Mouse (Mus musculus) cerebral cortex, adult 2 months (tissue): ENCODE data around the gene Ttc19.

Experiments
- WGBS: fragments of 180-500 bp; shearing (Covaris S2); methylation state at CpG from one replicate; pipeline ENCODE4 v1.1.7; 2018; 5-methylcytosine and 5-hydroxymethylcytosine counted together

Gene Ttc19

DNA sequence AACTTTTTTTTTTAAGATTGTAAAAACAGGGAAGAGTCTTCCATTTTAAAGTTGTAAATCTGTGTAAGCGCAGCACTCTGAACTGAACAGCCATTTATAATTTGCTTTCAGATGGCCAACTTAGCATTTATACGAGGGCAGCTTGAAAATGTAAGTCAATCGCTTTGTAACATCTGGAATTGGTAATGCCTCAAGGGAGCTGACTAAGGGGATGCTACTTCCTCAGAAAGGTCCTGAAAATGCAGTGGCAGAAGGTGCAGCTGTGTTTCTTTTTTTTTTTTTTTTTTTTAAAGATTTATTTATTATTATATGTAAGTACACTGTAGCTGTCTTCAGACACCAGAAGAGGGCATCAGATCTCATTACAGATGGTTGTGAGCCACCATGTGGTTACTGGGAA is 2.7 kb downstream of the Ttc19 start:
- WGBS, result 87% methylated on average over 3 of the region's 3 CpGs

DNA sequence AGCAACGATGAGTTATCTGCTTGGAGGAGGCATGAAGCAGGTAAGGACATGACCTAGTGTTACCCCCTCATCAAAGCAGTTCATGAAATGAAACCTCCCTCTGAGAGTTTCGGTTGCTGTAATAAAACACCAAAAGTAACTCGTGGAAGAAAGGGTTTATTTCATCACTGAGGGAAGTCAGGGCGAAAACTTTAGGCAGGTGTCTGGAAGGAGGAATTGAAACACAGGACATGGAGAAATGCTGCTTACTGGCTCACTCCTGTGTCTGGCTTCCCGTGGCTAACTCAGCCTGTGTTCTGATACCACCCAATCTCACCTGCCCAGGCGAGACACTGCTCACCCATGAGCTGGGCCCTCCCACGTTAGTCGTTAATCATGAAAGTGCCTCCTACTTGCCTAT is 3.7 kb downstream of the Ttc19 start:
- 77% methylated on average over 8 of the region's 8 CpGs for WGBS

DNA sequence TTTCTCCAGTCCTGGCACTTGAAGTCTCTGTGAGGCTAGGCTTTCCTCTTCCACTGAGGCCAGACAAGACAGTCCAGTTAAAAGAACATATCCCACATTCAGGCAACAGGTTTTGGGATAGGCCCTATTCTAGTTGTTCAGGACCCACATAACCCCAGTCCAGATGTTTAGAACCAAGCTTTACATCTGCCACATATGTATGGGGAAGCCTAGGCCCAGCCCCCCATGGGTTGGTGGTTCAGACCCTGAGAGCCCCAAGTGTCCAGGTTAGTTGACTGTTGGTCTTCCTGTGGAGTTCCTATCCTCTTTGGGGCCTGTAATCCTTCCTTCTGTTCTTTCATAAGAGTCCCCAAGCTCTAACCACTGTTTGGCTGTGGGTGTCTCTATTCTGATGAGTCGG is 6.4 kb downstream of the Ttc19 start:
- WGBS, result 95% methylated on average over 1 of the region's 1 CpGs

DNA sequence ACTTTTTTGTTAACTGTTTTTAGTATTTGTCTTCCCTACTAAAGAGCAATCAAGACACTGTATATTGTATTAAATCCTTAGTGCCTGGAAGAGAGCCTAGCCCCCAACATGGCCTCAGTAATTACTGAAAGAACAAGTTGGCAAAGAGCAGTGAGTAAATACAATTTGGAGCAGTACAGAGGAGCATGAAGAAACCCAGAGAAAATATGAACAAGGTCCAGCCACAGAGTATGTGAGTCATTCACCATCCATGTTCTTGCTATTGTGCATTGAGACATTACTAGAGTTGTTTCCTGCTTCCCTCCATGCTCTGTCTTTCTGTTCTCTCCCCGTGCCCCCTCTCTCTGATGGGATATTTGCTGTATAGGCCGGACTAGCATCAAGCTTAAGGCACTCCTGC is 12.8 kb downstream of the Ttc19 start:
- WGBS, result 84% methylated on average over 2 of the region's 2 CpGs

DNA sequence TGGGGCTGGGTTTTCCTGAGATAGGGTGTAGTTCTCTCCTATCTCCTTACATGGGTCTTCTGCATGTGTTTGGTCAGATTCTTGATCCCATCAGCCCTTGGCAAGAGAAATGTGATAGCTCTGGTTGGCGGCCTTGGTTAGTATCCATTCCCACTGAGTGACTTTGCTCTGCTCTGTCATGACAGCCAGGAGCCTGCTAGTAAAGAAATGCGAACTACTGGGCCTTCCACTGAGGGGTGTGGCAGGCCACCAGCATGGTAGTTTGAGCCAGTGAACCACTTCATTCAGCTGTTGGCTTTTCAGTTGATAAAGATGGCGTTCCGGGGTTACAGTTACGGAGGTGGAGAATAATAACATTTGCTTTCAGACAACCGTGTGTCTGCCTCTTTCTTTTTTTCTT is 17.6 kb downstream of the Ttc19 start:
- 79% methylated on average over 6 of the region's 6 CpGs for WGBS

DNA sequence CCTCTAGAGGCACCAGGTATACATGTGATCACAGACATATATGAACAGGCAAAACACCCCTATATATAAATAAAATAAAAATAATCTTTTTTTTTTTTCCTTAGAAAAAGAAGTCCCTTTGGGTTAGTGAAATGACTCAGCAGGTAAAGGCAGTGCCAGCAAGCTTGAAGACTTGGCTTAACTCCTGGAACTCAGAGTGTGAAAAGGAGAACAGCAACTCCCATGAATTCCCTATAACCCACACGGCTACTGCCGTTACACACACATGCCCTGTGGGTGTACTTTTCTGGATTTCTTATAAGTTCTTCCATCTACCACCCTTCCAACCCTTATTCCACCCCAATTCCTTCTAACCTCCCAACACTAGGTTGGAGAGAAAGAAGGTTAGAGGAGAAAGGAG is 24.6 kb downstream of the Ttc19 start:
- WGBS, result 42% methylated on average over 2 of the region's 2 CpGs

DNA sequence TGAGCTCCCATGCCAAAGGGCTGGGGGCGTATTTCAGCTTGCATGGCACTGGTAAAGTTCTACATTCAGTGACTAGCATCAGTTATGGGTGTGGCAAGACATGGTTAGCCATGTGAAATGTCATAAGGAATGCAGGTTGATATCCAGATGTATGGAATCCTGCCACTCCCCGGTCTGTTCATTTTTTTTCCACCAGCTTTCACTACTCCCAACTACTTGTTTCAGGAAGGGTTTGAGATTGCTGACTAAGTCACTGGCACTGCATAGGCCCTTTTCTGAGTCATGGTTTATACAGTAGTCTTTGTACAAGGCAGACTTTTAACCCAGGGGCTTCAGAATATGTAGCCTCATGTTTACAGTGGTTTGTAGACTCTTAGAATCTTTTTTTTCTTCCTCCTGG is 28.0 kb downstream of the Ttc19 start:
- 88% methylated on average over 2 of the region's 2 CpGs for WGBS

DNA sequence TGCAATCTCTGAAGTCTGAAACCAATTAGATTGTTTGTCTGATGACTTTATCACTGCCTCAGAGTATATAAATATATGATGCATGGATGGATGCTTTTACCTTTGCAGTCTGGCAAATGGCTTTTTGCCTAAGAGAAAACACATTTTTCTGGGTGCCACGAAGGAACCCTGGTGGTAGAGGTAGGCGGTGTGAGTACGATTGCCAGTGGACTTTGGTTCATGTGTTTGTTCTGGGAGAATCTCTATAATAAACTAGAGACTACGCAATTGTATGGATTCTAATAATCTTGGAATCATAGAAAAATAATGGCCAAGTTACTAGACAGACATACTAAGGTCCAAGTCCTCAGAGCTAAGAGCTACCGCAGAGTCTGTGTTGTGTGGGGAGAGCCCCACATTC is 33.7 kb downstream of the Ttc19 start:
- 79% methylated on average over 5 of the region's 5 CpGs for WGBS

DNA sequence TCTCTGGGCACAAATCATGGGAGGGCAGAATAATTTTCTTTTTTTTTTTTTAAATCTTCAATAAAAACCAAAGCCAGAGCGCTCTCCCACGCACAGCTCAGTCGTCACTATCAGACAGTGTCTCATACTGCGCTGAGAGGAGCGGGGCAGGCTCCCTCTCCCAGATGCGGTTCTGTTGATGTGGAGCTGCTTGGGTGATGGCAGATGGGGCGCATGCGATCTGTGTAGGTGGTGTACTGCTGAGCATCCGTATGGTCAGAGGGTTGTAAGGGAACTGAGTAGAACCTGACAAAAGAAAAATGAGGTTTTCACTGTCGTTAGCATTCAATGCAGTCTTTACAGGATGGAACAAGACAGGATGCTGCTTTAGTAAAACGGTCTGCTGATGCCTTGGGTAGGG is 36.5 kb downstream of the Ttc19 start:
- WGBS, result 42% methylated on average over 11 of the region's 11 CpGs

DNA sequence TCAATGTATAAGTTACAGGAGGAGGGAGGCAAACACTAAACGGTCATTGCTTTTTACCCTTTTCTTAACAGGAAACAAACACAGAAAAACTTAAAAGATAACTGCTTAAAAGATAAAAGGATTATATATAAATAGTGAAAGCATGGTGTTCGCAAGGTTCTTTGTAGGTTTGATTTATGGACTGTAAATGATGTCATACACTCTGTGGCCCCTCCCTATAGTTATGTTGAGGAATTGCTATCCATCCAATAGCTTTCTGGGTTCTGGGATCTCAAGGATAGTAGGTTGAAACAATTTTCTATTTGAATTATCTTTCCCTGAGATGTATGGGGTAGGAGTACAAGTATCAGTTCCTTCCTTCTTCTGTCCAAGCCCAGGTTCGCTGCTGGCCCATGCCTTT is 38.8 kb downstream of the Ttc19 start:
- 78% methylated on average over 3 of the region's 3 CpGs for WGBS

DNA sequence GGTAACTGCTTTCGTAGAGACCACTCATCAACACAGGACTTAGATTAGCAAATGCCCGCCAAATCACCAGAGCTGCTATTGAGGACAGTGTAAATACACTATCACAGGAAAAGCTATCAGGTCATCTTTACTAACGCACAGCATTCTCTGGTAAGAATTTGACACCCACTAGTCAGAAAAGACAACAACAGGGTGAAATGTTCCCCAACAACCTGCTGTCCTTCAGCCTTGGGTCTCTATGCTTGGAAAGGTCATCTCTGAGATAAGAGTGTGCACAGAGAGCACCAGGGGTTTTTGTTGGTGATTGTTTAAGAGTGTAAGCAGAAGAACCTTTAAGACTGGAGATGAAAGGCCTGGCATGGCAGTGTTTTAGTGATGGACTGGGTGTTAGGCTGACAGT is 42.4 kb downstream of the Ttc19 start:
- WGBS, result 90% methylated on average over 3 of the region's 3 CpGs

DNA sequence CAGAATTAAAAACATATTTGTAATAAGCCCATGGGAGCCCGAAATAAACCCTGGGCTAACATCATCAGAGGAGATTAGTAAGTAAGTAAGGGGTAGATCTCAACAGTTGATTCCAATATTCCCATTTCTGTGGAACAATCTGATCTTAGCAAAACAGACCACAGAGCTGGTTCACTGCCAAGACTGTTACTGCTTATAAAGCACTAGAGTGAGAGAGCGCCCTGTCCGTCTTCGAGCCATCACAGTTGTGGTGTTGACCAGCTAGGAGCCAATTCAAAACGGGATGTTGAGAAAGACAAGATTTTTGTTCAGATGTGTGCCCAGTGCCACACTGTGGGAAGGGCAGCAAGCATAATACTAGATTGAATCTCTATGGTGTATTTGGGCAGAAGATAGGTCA is 49.9 kb downstream of the Ttc19 start:
- WGBS, result 62% methylated on average over 5 of the region's 5 CpGs

DNA sequence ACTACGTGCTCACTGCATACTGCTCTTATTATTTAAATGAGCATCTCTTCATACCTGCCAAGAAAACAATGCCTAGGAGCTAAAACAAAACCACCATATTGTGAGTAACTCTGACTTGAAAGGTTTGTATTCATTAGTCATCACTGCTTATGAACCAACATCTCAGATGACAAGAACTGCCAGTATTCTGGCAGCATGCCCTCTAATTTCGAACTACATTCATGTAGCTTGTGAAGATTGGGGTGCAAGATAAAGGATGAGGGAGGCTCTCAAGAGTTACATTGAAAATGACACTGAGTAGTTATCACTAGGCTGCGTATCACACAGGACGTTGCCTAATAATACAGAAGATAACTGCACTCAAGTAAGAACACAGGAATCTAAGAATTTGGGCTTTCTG is 51.0 kb downstream of the Ttc19 start:
- 71% methylated on average over 4 of the region's 4 CpGs for WGBS

DNA sequence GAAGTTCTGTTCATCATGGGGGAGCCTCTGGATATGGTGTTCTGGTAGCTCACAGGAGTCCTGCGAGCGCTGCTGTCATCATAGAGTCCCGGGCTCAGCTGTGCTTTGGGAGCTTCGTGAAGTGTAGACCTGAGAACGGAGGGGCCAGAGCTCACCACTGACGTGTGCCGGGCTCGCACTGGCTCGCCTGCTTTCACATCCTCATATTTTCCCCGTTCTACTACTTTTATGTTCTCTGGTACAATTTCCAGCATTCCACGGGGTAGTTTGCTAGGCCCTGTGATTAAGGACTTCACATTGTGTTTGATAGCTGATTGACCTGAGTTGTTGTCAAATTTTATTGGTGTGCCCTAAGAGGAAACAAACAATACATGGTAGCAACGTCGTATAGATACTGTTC is 61.7 kb downstream of the Ttc19 start:
- 93% methylated on average over 13 of the region's 13 CpGs for WGBS

DNA sequence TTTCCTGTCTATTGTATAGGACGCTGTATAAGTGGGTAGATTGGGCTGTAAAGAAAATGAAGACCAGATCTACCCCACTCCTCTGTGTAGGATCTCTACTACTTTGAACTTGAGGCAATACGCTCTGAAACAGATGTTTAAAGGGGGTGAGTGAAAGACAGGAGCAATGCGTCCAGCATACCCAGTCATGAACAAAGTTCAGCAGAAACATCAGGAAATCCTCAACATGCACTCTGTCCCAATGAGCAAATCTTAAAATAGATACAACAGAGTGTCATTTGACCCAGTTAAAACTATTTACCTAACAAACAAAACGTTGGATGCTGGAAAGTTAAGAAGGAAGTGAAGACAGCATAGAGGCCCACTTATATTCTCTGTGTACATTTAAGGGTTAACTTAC is 70.7 kb downstream of the Ttc19 start:
- WGBS, result 84% methylated on average over 4 of the region's 4 CpGs

DNA sequence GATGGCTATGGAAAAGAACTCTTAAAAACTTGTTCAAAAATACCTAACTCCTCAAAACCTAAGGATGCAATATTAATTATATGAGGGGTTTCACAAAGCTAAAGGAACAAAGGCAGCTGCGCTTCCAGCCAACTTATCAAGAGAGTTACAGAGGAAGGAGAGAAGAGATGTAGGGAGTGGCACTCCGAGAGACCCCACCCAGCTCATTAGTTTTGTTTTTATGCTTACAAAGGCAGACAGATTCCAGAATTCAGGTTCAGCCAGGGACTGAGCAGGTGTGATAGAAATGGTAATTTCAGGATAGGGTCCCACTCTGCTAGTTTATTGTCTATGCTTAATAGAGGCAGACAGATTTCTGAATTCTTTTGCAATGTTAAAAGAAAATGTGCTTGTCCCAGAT is 73.9 kb downstream of the Ttc19 start:
- 94% methylated on average over 2 of the region's 2 CpGs for WGBS

DNA sequence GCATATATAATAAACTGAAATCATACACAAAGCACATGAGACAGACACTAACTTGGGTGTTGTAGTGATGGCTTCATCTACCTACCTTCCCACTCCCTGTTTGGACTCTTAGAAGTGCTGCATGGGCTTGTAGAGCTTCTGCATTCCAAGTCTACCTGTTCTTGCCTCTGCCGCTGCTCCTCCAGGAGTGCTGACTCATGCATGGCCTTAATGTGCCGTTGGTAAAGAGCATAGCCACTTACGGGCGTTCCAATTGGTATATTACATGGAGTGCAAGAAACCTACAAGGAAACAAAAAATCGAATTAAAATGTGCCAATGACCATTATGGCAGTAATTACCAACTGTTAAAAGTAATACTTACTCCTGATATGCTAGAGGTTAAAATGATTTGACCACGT is 85.6 kb downstream of the Ttc19 start:
- WGBS, result 87% methylated on average over 6 of the region's 6 CpGs

DNA sequence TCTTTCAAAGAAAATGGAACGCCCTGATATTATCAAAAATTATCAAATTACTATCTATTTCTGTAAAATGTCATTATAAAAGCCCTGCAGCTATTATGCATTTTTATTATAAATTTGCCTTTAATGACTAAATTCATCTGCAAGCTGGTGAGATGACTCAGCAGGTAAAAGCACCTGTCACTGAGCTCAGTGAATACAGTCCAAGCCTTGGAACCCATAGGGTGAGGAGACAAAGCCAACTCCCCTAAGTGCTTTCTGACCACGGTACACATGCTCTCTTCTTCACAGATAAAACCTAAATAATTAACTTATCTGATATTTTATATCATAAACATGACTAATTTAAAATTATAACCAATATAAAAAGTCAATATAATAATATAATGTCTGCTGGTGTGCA is 90.5 kb downstream of the Ttc19 start:
- WGBS, result 92% methylated on average over 2 of the region's 2 CpGs

DNA sequence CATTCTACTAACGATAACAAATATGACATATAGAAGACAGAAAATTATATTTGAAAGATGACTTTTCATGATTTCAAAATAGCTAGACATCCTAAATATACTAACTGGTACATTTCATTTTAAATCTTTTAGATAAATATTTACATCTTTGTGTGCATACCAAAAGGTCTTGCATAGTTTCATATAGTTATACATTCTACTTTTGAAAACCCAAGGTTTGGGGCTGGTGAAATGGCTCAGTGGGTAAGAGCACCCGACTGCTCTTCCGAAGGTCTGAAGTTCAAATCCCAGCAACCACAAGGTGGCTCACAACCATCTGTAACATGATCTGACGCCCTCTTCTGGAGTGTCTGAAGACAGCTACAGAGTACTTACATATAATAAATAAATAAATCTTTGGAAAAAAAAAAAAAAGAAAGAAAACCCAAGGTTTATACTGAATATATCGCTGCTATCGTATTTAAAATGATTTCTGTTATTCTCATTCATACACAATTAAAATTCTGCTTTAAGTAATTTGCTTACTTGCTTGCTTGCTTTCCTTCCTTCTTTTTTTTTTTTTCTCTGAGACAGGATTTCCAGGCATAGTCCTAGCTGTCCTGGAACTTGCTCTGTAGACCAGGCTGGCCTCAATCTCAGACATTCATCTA is 96.1 kb downstream of the Ttc19 start:
- 85% methylated on average over 6 of the region's 6 CpGs for WGBS
